Mouse (Mus musculus) cortical plate, adult 2 months (tissue): ENCODE measurements at regions not wholly inside any gene's neighbourhood (a gene's known extent, or its start where the extent isn't known, plus 50 kb on each side); places are given as distances from the start of the nearest gene placed in this dataset.

Experiments used
- H3K27ac ChIP-seq: fragments of 200-500 bp; 2 replicates; pipeline ENCODE4 v1.5.1; 2012; ENCODE audit warnings: low read length, control low read depth, inconsistent platforms; ENCODE audit not compliant: insufficient read depth
- H3K4me1 ChIP-seq: fragments of 200-500 bp; 2 replicates; pipeline ENCODE4 v1.6.1; 2011; ENCODE audit warnings: low read length; ENCODE audit not compliant: control insufficient read depth, insufficient read depth
- H3K4me3 ChIP-seq: fragments of 200-500 bp; 2 replicates; pipeline ENCODE4 v1.5.1; 2011; ENCODE audit warnings: mild to moderate bottlenecking, low read length, control low read depth; ENCODE audit not compliant: insufficient read depth
- CTCF ChIP-seq: fragments of 200-500 bp; IDR thresholded peaks from 2 replicates; pipeline ENCODE4 v1.5.1; 2011; ENCODE audit warnings: mild to moderate bottlenecking, control low read depth, low read length; ENCODE audit not compliant: insufficient read depth; ENCODE audit errors: extremely low read depth
- POLR2A ChIP-seq: fragments of 200-500 bp; IDR thresholded peaks from 2 replicates; pipeline ENCODE4 v1.6.1; 2011; ENCODE audit warnings: mild to moderate bottlenecking, low read length, control low read depth; ENCODE audit not compliant: insufficient read depth; ENCODE audit errors: extremely low read depth

DNA sequence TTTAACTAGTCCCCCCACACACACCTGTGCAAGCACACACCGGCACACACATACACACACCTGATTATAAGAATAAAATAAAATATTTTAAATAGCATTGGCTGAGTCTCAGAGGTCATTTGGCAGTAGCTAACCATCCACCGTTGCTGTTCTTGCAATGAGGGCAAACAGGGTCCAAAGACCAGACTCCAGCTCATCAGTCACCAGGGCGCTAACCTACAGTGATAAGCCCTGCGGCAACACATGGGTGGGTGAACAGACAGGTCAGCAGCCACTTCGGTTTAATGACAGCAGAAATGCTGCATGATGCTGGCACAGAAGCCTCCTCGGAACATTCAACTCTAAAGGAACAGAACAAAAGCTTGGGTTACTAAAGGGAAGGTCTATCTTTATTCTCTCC, 54.9 kb downstream of the Tas2r134 start:
- Histone ChIP-seq H3K27ac (no peak overlapping the region), H3K4me1 (no peaks in the 10 kb centered on the region), H3K4me3 (no peak overlapping the region)
- TF ChIP-seq POLR2A (no peak), CTCF (no peak)

DNA sequence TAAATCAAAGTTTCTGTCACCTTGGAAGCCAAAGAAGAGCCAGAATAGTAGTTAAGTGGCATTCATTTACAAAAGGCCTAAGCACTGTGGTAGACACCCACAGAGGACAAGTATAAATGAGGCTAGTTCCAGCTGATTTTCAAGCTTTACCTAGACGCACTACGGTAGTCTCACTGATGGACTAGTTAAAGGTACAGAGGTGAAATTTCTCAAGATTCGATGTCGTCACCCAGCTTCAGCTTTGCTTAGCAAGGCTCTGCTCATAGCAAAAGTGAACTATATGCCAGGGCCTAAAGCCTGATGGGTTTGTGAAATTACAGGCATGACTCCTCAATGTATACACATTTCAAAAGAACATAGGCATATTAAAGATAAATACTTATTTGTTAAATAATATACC, 55.4 kb downstream of the Tas2r134 start:
- TF ChIP-seq CTCF, result no peak
- no peak for TF ChIP-seq POLR2A
- Histone ChIP-seq H3K4me1 (no peaks in the 10 kb centered on the region), H3K4me3 (no peak overlapping the region), H3K27ac (no peak overlapping the region)

DNA sequence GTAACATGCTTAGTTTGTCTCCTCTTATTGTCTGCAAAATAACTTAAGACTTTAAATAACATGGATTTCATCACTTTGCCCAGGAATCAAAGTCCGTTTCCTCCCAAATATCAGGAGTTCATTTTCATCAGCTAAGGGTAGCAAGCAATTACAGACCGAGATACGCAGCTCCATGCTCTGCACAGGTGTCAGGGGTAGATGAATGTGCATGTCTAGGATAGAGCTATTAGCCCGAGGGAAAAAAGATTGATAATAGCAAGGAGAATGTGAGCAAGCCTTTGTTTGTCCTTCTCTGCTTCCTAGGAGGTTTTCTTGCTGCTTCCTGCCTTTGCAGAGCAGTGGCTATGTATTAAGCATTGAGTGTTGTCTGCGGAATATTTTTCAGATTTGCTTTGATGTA, 77.8 kb downstream of the Tas2r134 start:
- Histone ChIP-seq H3K4me3 (no peak overlapping the region), H3K4me1 (no peaks in the 10 kb centered on the region), H3K27ac (no peak overlapping the region)
- TF ChIP-seq CTCF, result no peak
- no peak for TF ChIP-seq POLR2A

DNA sequence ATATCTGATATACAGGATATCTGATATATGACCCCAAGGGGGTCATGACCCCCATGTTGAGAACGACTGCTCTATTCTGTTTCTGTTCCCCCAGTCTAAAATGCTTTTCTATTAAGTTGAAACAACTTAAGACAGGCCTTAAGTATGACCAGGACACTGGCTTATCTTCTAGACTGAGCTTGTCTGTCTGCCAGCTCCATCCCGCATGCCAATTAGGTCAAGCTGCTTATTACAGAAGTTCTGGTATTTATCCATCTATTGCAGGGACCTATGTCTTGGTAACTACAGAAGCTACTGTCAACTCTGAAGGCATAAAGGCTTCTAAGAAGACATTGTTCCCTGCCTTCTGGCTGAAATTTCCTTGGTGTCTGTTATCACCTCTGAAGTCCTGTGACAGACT, 81.4 kb downstream of the Tas2r134 start:
- Histone ChIP-seq H3K4me1 (no peaks in the 10 kb centered on the region), H3K4me3 (no peak overlapping the region), H3K27ac (no peak overlapping the region)
- TF ChIP-seq CTCF, result no peak
- TF ChIP-seq POLR2A, result no peak

DNA sequence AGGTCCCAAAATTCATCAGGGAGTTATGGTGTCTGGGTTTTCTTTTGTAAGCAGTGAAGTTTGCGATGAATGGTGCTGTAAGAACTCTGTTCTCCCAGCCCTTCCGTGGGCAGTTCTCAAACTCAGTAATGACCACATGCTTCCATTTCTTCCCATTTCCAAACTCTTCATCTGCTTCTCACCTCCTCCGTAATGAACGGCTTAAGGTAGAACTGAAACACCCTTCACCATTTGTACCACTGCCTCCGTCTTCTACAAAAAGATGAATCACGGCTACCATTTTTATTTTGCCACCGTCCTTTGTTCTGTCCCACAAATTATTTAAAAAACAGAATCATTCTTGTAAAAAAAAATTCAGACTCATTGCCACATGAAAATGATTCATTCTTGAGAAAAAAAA, 85.3 kb downstream of the Tas2r134 start:
- H3K4me1 ChIP-seq, result no peaks in the 10 kb centered on the region
- H3K4me3 ChIP-seq, result no peak overlapping the region
- TF ChIP-seq CTCF, result no peak
- no peak for TF ChIP-seq POLR2A
- no peak overlapping the region for H3K27ac ChIP-seq

DNA sequence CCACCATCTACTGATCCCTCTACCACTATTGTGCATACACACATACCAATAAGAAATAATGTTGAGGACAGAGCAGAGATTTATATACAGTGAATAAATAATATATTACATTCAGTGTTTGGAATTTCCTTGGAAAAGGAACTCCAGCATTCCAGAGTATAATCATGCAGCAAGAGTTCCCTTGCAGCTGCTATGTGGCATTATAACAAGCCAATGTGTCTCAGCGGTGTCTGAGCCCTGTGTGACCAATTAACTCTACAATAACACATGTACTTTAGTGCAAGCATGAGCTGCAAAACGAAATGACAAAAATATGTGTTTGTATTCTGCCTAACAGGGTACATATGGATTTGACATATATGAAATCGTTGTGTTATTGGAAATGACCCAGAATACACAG, 103.5 kb downstream of the Tas2r134 start:
- TF ChIP-seq CTCF, result no peak
- no peak for TF ChIP-seq POLR2A
- H3K4me3 ChIP-seq, result no peak overlapping the region
- no peak overlapping the region for H3K27ac ChIP-seq
- H3K4me1 ChIP-seq, result no peaks in the 10 kb centered on the region

DNA sequence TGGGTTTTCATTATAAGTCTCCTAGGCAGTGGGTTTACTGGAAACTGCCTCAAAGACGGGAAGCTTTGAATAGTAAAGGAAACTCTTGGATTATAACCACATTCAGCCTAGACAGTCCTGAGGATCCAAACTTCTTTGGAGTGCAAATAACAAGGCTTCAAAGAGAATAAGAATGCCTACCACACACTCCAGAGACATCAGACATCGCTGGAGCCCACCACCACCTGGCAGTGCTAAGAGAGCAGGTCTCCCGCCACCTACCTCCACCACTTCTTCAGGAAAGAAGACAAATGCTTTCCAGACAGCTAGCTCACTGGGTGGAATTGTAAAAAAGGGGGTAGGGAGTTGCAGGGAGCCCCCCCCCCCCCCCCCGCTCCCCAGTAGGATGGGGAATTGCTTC, 104.4 kb downstream of the Tas2r134 start:
- Histone ChIP-seq H3K27ac (no peak overlapping the region), H3K4me1 (no peaks in the 10 kb centered on the region), H3K4me3 (no peak overlapping the region)
- TF ChIP-seq CTCF, result no peak

DNA sequence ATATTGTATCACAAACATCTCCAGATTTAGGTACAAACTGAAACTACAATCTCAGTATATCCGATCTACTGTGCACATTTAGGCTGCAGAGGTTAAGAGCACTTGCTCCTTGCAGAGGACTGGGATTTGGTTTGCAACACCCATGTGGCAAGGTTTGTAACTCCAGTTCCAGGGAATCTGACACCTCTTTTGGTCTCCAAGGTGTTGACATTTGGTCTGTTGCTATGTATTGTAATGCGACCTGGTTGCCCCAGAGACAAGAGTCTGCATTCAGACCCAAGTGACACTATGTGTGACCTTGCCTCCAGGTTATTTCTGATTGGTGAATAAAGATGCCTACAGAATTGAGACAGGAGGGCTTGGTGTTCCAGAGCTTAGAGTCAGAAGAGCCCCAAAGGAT, 105.0 kb downstream of the Tas2r134 start:
- Histone ChIP-seq H3K27ac (no peak overlapping the region), H3K4me3 (no peak overlapping the region), H3K4me1 (no peaks in the 10 kb centered on the region)
- no peak for TF ChIP-seq CTCF
- TF ChIP-seq POLR2A, result no peak

DNA sequence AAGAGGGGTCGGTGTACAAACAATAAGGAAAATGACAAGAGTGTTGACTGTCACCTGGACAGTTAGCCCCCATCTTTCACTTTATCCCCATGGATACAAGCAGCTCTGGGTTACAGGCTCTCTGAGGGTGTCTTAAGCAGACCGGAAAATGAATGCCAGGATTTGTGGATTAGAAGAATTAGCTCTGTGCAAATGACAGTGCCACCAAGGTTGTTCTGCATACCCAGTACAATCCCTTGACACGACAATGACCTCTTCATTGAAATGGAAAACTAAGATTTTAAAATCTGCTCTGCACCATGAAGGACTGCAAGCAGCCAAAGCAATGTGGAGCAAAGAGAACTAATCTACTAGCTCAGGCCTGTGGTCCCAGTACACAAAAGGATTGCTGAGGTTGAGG, 105.9 kb downstream of the Tas2r134 start:
- Histone ChIP-seq H3K27ac (no peak overlapping the region), H3K4me3 (no peak overlapping the region), H3K4me1 (no peaks in the 10 kb centered on the region)
- TF ChIP-seq CTCF, result no peak
- no peak for TF ChIP-seq POLR2A

DNA sequence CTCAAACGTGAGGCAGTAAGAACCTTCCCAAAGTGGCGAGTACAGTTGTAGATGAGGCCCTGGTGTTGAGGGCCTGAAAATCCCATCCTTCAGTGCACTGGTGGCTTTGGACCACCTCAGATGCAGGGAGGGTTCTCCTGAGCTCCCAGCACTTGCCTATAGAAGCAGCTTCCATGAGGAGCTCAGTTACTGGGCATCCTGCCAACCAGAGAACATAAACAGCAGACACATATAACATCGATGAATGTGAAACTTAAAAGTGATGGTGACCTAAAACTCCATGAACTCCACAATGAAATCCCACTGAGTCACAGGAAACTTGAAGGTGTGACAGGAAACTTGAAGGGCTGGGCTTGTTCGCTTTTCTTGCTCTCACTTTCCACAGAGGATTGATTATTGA, 109.1 kb downstream of the Tas2r134 start:
- no peak overlapping the region for H3K27ac ChIP-seq
- H3K4me1 ChIP-seq, result no peaks in the 10 kb centered on the region
- H3K4me3 ChIP-seq, result no peak overlapping the region
- TF ChIP-seq CTCF (no peak), POLR2A (no peak)
